Mouse (Mus musculus): ENCODE measurements around the gene Nrsn2.

Gene Nrsn2

DNA sequence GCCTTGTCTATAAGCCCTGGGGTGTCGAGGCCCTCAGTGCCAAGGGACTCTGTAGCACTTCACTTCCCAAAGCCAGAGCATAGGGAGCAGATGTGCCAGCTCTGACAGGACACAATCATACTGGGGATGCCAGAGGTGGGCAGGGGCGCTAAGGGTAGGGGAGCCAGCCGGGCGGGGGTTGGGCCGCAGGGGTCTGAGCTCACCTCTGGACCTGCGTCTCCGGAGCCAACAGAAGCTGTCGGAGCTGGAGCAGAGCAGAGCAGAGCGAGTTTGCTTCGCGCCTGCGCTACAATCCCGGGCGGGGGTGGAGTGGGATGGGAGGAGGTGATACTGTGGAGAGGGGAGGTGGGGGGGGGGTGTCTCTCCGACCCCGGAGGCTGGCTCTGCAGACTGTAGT is at the start of gene Nrsn2:
Gene Nrsn2, minus strand, starts transcription at position 294 of the 397 bp plus-strand sequence.
- no peak for DNase-seq (ENCODE audit: low spot score in 2 of 2)

DNA sequence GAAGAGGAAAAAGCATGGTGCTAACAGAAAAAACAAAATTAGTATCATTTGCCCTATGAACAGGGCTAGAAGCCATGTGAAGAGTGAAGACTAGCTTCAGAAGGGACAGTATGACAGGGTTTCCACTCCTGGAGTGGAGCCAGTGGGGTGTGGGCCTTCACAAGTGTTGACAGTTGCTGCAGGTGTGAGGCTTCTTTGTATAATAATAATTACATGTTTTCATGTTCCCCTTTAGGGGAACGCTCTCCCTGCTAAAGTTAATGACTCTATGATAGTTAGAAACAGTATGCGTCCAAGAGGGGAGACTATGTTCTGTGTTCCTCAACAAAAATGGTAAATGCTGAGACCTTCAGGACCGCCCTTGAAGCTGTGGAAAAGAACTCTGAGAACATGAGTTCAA is 39.3 kb upstream of the Nrsn2 start:
- DNase-seq (ENCODE audit: low spot score in 2 of 2) = no peak

DNA sequence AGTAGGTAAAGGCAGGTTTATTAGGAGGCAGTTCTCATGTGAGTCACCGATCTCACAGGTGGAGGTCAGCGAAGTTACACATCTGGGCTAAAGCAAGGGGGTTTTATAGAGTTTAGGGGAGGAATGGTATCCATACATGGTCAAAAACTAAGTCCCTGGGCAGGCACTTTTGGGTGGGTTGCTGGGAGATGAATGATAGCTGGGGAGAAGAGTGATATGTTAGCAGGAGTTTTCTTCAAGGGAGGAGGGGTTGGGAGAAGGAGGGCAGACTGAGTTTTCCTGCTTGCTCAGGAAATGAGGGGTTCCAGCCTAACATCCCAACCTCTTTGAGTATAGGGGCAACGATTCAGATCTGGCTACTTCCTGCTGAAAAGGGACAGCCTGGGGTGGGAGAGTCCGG is 38.8 kb upstream of the Nrsn2 start, which contains the start of gene 6820408C15Rik:
Gene 6820408C15Rik, plus strand, starts transcription at position 301 of the 400 bp plus-strand sequence.
- DNase-seq (ENCODE audit: low spot score in 2 of 2) = no peak

DNA sequence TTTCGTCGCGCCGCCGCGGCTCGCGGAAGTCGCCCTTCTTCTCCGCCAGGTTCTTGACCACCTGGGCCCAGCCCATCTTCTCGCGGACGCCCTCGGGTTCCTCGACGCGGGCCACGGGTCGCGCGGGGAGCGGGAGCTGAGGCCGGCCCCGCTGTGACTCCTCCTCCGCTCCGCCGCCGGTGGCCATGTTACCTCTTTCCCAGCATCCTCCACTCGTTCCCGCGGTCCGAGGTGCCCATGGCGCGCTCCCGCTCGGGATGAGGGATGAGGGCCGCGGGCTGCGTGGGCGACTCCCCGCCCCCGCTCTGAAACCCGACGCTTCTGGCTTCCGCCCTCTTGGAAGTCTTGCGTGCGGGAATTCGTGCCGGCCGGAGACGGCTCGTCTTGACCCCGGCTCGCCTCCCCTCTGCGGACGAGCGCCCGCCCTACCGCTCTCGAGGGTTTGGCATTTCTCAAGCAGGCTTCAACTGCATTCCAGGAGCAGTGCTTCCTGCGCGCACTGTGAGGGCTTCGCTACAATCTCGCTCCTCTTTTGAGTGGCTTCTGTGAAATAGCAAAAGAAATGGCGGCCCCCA is 38.2 kb upstream of the Nrsn2 start, which contains the start of gene Zcchc3:
Gene Zcchc3, minus strand, starts transcription at position 437 of the 575 bp plus-strand sequence.
- DNase-seq (ENCODE audit: low spot score in 2 of 2) = peak in 1 of 2 experiments; percentile 22

GRCm38 (mm10) chr2:152413765-152414584 is 37.5 kb upstream of the Nrsn2 start:
- DNase-seq (ENCODE audit: low spot score in 2 of 2) = no peak

GRCm38 (mm10) chr2:152413158-152413764 is 36.8 kb upstream of the Nrsn2 start:
- DNase-seq (ENCODE audit: low spot score in 2 of 2) = no peak

DNA sequence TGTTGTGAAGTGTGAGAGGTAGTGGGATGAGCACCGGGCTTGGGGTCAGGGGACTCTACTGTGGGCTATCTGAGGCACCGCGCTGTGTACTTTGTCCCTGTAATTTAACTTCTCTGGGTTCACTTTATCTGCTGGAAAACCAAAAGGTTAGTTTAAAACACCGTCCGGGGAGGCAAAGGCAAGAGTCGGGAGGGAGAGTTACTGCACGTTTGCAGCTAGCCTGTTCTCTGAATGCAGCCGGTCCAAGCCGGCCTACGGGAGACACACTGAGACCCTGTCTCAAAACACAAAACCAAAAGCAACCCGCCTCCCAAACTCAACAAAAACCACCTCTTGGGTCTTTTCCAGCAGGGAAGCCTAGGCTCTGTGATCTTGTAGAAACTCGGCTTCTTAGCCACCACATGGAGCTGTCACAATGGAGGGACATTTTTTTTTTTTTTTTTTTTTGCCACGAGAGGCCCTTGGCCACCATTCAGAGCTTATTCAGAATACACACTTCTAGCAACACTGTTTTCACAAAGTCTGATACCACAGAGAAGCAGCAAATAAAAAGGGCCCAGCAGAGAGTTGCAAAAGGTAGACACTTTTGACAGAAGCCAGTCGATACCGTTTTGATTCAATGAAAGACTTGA is 36.2 kb upstream of the Nrsn2 start:
- no peak for DNase-seq (ENCODE audit: low spot score in 2 of 2)

- DNase-seq (ENCODE audit: low spot score in 2 of 2) = no peak
Measured at GRCm38 (mm10) chr2:152411471-152411870, 35.0 kb upstream of the Nrsn2 start.

DNA sequence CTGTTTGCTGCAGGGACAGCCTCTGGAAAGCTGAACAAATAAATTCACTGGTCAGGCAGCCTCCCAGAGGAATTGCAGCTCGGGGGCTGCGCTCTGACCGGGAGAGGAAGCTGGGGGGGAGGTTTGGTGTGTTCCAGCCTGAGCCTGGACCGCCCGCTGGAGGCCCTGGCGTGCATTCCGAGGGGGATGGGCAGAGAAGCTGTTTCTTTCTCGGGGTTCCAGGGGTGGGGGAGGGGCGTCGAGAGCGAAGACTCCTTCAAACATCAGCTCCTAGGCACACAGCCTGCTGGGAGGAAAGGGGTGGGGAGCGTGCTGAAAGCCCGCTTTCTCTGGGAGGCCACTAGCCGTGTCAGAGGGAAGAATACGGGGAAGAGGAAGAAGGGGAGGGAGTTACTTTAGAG is 34.5 kb upstream of the Nrsn2 start:
- DNase-seq (ENCODE audit: low spot score in 2 of 2) = no peak

DNA sequence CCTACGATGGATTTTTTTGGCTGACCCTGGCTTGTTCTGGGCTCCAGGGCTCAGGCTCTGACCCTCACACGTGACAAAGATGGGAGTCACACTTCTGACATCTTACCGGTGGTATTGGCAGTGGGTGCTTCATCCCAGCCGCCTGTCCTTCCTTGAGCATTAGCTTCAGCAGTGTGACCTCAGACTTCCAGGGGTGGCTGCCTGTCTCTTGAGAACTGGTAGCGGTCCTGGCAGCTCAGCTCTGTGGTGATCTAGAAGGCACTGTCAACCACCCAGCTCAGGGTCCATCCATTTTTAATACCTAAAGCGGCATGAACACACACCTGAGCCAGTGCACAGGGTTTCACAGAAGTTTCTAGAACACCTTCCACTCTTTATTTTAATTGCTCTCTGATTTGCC is 33.3 kb upstream of the Nrsn2 start:
- no peak for DNase-seq (ENCODE audit: low spot score in 2 of 2)

DNA sequence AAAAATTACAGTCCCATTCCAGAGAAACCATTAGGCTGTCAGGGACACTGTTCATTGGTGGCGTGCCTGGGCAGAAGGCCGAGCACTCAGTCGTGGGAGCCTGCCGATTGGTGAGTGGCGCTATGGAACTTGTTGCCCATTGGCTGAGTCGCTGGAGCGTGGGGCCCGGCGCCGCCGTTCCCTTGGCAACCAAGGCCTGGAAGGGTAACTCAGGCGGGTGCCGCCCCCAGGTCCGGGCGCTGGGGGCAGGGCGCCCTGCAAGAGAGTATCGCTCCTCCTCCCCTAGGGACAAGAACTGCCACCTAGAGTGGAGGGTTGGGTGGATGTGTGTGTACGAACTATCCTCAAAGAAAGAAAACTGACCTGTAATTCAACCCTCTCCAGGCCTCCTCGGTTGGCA is 29.7 kb upstream of the Nrsn2 start:
- peak; percentile 52 to 82 for DNase-seq (ENCODE audit: low spot score in 2 of 2)

GRCm38 (mm10) chr2:152399122-152399542 is 22.7 kb upstream of the Nrsn2 start:
- DNase-seq (ENCODE audit: low spot score in 2 of 2) = no peak

DNA sequence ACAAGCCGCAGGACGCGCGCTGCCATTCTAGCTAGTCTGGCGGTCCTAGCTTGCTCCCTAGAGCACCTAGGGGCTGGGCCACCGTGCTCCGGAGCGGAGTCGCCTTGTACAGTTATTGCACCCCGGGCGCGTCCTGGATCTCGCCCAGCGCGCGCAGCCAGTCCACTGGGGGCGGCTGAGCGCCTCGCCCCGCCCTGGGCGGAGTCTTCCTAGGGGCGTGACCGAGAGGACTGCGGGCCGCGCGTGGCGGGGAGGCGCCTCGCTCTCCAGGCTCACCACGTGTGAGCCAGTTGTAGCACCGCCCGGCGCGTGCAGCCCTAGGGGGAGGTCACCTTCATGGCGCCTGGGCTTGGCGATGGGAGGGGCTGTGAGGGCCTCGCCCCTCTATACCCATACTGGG is 22.3 kb upstream of the Nrsn2 start:
- DNase-seq (ENCODE audit: low spot score in 2 of 2) = peak; percentile 83 to 91

DNA sequence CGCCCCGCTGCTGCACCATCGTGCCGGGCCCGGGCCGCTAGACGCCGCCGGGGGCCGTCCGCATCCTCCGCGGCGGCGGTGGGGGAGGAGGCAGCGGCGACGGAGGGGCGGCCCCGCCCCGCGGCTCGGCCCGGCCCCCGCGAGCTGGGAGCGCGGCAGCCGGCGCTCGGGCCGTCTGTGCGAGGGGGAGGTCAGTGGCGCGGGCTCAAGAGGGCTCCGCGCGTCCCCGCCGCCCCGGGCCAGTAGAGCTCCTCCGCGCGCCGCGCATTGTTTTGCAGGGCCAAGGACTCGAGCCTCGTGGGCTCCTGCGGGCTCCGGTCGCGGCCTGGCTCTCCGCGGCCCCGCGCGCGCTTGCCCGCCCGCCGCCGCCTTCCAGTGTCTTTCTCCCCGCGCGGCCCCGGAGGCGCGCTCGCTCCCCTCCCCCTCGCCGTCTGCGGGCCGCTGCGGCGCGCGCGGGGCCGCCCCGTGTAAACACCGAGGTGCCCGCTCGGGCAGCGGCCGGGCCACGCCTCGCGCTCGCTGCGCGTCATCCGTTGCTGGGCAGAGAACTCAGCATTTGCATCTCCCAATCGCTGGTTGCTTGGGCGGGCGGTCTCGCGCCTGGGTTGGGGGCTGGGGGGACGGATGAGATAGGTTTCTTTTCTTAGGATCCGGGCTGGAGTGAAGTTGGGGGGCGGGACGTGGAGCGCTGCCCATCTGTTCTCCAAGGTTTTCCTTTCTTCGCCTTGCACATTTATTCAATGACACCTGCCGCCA is 21.4 kb upstream of the Nrsn2 start, which contains the start of gene Sox12:
Gene Sox12, minus strand, starts transcription at position 384 of the 756 bp plus-strand sequence.
- peak; percentile 88 to 93 for DNase-seq (ENCODE audit: low spot score in 2 of 2)

DNA sequence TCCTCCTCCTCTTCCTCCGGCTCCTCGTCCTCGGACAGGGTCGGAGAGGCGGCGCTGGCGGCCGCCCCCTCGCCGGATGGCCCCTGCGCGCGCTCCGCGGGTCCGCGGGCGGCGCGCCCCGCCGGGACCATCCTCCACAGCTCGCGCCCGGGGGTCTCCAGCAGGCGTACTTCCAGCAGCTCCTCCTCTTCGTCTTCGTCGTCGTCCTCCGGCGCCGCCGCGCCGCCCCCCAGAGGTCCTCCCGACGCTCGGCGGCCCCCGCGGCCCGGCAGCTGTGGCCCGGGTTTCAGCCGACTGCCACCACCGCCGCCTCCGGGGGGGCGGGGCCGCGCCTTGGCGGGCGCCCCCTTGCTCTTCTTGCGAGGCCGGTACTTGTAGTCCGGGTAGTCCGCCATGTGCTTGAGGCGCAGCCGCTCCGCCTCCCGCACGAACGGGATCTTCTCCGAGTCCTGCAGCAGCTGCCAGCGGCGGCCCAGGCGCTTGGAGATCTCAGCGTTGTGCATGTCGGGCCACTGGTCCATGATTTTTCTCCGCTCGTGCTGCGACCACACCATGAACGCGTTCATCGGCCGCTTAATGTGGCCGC is 20.7 kb upstream of the Nrsn2 start:
- peak; percentile 25 to 56 for DNase-seq (ENCODE audit: low spot score in 2 of 2)

- peak in 1 of 2 experiments; percentile 64 for DNase-seq (ENCODE audit: low spot score in 2 of 2)
Measured at GRCm38 (mm10) chr2:152396110-152397003, 19.9 kb upstream of the Nrsn2 start.

DNA sequence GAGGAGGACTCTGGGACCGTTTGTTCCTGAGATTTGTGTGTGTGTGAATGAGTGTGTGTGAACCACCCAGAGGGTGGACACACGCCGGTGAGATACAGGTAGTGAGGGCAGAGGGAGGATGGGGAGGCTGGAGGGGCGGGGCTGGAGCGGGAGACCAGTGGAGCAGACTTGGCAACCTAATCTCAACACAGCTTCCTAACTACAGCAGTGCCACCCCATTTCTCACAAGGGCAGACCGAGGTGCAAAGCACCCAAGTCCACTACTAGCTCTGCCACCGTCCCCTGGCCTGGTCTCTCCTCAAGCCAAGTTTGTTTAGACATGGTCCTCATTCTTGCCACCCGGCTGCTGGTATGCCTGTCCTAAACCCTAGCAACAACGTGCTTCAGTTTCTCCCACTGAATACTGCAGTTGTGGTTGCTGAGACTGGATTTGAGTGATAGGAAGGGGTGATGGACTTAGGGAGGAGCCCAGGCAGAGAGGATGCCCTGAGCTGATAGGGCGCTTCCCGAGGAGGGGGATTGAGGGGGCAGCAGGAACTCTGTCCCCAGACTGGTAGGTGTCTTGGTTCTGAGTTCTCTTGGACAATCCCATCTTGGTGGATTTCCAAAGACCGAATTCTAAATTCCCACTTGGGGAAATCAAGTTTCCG is 19.0 kb upstream of the Nrsn2 start:
- DNase-seq (ENCODE audit: low spot score in 2 of 2) = no peak

DNA sequence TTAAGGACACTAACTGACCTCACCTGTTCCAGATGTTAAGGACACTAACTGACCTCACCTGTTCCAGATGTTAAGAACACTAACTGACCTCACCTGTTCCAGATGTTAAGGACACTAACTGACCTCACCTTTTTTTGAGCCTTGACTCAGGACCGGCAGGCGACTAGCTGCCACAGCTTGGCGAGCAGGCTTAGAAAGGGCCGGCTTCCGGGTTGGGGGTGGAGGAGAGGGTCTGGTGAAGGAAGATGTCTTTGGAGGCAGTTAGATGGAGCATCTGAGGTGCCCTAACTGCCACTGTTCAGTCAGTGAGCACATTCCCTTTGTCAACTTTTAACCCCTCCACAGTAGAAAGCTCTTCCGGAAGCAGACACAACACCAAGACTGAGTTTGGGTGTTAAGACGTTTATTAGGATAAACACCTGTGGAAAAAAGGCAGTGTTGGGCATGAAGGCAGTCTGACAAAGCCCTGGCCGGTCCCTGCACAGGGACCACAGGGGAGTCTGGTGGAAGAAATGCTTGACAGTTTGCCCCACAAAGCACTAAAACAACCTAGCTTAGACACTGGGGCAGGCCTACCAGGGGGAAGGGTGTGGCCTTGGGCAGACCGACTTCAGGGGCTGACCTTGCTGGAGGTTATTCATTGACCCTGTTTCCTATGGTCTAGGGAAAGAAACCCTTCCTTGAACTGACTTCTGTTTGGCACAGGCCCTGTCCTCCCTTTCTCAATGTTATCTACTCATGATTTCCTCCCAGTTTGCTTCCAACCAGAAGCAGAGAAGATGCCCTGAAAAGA is 17.0 kb upstream of the Nrsn2 start:
- DNase-seq (ENCODE audit: low spot score in 2 of 2) = no peak

GRCm38 (mm10) chr2:152392786-152393185 is 16.3 kb upstream of the Nrsn2 start:
- peak; percentile 24 to 31 for DNase-seq (ENCODE audit: low spot score in 2 of 2)
